Mouse (Mus musculus) neutrophil, adult 5-6 weeks (primary cell): ENCODE measurements around the gene Gusb. TPM values are rescaled to one million over a fixed set of nuclear protein-coding genes. Genes with fewer than 3 reads are reported as not detected.

ENCODE experiments used
- ATAC-seq: fragments of 151-379, 151-347 bp; 2 replicates; pipeline ENCODE4 v1.8.0; 2017; ENCODE audit warnings: mild to moderate bottlenecking, moderate TSS enrichment; ENCODE audit not compliant: insufficient number of reproducible peaks, poor library complexity, low FRiP score, severe bottlenecking; ENCODE audit errors: extremely low read depth
- total RNA-seq: library from RNA; stranded (forward); fragments of 200-1000 nt; gene quantifications from 2 replicates; pipeline ENCODE4 v1.2.3, GENCODE M21; 2017

The Gusb gene
- total RNA-seq, 1 experiment from 2014 or later, result 32.0 TPM

DNA sequence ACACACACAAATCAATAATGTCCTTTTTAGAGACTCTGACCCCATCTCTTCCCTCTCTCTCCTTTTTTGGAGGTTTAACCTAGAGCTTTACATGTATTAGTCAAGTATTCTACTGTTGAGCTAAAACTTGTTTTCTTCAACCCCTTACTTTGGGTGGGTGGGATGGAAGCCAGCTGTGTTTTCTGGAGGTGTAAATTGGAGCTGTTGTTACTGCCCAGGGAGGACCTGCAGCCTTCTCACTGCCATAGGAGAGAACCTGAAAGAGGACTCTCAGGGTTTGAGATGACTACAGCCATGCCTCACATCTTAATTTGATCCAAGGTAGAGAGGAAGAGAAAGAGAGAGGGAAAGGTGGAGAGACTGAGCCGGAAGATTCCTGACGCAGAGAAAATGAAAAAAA is 62.6 kb downstream of the Gusb start:
- no peak for ATAC-seq

Other genes with a start within 250 kb of the Gusb start
- 8.3 and 11.2 TPM in 2 replicates for gene Psph, start 215.6 kb downstream of the Gusb start, total RNA-seq
- gene Sumf2, start 156.1 kb downstream of the Gusb start, total RNA-seq, result 6.4 and 8.6 TPM in 2 replicates
- 116 and 119 TPM in 2 replicates for gene Chchd2, start 115.6 kb downstream of the Gusb start, total RNA-seq
- gene Zbed5, start 107.3 kb downstream of the Gusb start, total RNA-seq, result 1.4 and 1.7 TPM in 2 replicates
- gene Phkg1, start 104.5 kb downstream of the Gusb start, total RNA-seq, result 0.93 TPM in 1 of 2 replicates, not detected in the other
- 10.5 and 13.3 TPM in 2 replicates for gene Nupr1l, start 94.5 kb downstream of the Gusb start, total RNA-seq
- gene Vkorc1l1, start 61.1 kb downstream of the Gusb start, total RNA-seq, result 11.9 and 14.3 TPM in 2 replicates
- gene Asl, start 26.2 kb upstream of the Gusb start, total RNA-seq, result 7.6 and 7.7 TPM in 2 replicates
- gene Crcp, start 26.2 kb upstream of the Gusb start, total RNA-seq, result 24.9 and 40.4 TPM in 2 replicates
- 19.8 and 23.3 TPM in 2 replicates for gene Tpst1, start 70.3 kb upstream of the Gusb start, total RNA-seq
- 3.0 and 5.3 TPM in 2 replicates for gene Kctd7, start 141.8 kb upstream of the Gusb start, total RNA-seq
- 52.1 and 58.2 TPM in 2 replicates for gene Rabgef1, start 168.7 kb upstream of the Gusb start, total RNA-seq
- gene Tmem248, start 214.0 kb upstream of the Gusb start, total RNA-seq, result 32.9 and 34.9 TPM in 2 replicates